Mouse (Mus musculus) monocyte, adult 2 months (primary cell): Measurements from ENCODE around the gene Gid4.
"Not testable (repeated sequence)": the region's sequence is repeated elsewhere in the genome, so short reads cannot be mapped to it uniquely, and the experiment has no call there.

Experiments
- DNase-seq, 2 experiments: peaks; one replicate each; pipeline ENCODE4 v3.0.0; 2022; ENCODE audit warnings: low spot score in 2 of 2, low read depth in 1 of 2

Gene Gid4

DNA sequence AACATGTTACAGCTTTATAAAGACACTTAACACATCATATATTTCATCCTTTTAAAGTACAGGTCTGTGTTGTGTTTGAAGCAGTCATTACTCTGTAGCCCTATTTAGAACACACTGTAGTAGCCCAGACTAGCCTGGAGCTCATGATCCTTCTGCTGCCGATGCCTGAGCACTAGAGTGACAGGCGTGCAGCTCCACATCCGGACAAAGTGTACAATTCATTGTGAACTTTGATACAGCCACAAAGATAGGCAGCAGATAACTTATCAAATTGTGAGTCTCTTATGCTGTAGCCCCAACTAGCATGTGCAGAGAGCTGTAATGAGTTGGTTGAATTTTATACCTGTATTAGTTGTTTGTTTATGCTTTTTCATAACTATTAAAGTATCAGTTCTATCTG lies 10.7 kb downstream of the Gid4 start:
- DNase-seq = no peak

DNA sequence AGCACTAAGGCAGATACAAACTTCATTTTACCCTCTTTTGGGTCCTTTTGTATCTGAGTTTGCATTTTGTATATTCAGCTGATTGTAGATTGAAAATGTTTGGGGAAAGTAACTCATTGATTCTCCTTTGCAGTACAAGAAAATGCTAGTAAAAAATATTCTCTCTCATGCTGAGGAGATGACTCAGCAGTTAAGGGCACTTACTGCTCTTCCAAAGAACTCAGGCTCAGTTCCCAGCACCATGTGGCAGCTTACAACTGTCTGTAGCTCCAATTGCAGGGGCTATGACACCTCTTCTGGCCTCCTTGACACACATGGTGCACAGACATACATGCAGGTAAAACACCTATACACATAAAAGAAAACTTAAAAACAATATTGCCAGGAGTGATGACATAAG lies 16.6 kb downstream of the Gid4 start:
- DNase-seq = no peak

DNA sequence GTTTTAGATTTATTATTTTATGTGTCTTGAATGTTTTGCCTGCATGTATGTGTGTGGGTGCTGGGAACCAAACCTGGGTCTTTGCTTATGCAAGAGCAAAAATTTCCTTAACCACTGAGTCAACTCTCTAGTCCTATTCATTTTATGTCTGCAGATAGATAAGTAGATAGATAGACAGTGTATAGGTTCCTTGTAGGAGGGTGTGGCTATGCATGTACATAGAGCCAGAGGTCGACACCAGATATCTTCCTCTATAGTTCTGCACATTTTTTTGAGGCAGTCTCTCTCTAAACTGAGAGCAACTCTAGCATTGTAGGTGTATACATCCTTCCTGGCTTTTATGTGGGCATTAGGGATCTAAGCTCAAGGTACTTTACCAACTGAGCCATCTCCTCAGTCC lies 18.2 kb downstream of the Gid4 start:
- no peak for DNase-seq

DNA sequence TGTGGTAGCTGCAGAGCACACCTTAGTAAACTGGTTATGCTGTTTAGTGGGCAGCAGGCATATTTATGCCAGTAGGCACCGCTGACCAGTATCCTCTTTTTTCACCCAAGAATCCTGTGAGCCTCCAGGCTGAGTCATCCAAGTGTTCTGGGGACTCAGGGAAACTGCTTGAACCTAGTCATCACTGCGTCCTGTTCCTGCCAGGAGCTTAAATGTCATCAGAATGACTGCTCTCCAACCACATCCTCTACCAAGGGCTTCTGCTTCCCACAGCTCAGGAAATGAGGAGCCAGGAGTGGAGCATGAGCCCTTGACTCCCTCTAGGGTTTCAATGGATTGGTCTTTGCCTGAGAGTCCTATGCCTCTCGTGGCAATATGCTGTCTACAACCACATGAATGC lies 19.7 kb downstream of the Gid4 start:
- no peak for DNase-seq

DNA sequence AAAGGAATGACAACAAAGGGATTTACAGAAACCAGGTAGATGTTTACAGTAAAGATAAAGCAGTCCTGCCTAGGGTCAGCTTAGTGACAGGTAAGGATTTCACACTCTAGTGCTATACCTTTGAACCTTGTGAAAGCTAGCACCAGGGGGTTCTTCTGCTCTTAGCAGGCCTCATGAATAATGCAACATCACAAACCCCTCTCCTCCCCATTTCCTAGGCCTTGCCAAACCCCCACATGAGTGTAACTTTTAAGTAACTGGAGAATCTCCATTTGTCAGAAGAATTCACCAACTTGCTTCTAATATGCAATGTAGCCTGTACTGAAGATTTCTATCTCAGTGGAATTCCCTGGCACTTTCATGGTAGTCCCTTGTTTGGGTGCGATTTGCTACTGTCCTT lies 22.7 kb downstream of the Gid4 start:
- not testable (repeated sequence) for DNase-seq

DNA sequence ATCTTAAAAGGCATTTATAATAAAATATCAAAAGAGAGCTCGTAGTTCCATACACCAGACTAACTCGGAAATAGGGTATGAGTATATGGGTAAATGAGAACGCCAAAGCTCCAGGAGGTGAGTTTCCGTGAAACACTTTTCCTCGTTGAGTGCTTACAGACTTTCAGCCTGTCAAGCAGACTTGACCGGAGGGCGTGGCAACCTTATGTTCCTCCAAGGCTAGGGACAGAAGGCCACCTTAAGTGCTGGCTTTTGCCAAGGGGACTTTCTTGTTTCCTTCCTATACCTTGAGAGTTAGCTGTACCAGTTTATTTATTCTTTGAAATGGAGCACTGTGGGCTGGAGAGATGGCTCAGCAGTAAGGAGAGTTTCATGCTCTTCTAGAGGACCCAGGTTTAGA lies 23.2 kb downstream of the Gid4 start:
- no peak for DNase-seq

DNA sequence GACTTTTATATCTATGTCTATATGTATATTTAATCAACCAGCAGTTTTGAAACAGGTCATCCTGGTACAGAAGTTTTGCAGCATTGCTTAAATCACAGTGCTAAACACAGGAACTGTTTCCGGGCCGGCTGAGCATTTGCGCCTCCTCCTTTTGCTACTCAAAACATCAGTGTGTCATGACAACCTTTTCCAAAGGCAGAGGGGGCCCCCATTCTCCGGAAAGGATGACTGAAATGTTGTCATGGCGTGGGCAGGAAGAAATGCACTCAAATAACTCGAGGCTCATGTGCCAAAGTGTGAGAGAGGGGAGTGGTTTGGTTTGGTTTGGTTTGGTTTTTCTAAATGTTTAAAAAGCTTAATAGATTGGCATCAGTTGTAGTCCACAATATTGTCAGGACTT lies 26.0 kb downstream of the Gid4 start:
- no peak for DNase-seq

DNA sequence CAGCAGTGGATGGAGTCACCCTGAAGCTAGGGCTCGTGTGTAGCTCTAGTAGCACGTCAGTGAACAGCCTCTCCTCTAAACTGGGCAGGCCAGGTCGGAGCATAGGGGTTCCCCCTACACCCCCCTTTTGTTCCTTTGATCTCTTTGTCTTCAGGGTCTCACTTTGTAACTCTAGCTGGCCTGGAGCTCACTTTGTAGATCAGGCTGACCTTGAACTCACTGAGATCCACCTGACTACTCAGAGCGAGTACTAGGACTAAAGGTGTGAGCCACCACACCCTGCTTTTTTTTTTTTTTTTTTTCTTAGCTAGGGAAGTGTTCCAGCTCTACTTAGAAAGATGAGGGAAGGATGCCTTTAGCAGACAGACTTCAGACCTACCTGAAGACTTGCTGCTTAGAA lies 27.1 kb downstream of the Gid4 start:
- no peak for DNase-seq

DNA sequence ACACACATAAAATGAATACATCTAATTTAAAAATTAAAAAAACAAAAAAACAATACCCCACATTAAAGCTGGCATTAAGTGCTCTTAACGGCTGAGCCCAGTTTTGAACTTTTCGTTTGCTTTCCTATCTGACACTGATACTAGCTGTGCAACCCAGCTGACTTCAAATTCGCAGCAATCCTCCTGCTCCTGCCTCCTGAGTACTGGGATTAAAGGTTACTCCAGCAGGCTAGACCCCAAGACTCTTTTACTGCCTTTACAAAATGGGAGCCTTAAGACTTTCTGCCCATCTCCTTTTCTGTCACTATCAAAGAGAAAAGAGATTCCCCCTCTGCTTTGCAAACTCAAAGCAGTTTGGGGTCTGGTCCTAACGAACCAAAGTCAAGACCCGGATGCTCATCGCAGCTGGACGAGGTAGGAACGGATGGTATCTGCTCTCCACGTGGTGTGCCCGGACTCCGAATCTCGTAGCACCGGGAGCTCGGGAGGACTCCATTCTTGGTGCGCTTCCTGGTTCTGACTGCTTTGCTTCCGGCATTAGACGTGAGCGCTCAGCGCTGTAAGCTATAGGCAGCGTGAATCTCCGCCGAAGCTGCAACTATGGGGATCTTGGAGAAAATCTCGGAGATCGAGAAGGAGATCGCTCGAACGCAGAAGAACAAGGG lies 37.3 kb downstream of the Gid4 start, which contains the start of gene Drg2:
Drg2 (plus strand) TSS at position 512 of the 665 bp plus-strand sequence.
- DNase-seq = peak; percentile 57 to 83

DNA sequence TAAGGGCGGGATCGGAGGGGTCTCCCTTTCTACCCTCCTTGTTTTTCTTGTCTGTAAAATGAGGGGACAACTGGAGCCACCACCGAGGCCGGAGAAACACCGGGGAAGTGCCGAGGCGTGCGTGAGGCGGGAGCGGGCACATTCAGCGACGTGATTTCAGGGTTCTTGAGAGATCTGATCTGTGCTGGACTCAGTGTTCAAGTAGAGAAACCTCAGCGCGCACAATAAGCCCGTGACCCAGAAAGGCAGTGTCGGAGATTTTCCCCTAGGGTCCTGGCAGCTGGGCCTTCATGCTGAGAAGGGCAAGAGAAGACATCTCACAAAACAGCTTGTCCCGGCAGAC lies 37.8 kb downstream of the Gid4 start:
- DNase-seq = no peak

DNA sequence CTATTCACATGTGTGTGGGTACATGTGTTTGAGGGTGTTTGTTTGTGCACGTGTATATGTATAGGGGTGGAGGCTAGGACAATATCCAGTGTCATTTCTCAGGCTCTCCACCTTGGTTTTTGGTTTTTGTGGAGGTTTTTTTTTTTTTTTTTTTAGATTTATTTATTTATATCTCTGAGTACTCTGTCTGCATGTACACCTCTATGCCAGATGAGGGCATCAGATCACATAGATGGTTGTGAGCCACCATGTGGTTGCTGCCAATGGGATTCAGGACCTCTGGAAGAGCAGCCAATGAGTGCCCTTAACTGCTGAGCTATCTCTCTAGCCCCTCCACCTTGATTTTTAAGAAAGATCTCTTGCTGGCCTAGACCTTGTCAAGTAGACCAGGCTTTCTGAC lies 41.0 kb downstream of the Gid4 start:
- DNase-seq = no peak

DNA sequence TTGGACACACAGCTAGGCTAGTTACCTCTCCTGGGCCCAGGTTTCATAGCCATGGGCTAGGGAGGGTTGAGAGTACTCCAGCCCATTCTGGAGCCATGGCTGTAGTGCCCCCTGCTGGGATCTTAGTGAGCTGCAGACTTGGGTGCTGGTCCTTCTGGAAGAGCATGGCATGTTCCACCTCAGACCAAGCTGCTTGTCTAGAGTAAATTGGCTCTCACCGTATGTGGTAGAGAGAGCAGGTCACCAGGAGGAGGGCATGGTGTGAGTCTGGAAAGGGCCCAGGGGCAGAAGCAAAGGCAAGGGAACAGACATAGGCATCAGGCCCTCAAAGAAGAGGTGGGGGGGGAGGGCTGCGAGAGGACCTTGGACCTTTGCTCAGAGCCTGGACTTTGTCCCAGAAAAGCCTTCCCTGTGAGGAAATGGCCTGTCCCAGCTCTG lies 49.0 kb downstream of the Gid4 start:
- no peak for DNase-seq

DNA sequence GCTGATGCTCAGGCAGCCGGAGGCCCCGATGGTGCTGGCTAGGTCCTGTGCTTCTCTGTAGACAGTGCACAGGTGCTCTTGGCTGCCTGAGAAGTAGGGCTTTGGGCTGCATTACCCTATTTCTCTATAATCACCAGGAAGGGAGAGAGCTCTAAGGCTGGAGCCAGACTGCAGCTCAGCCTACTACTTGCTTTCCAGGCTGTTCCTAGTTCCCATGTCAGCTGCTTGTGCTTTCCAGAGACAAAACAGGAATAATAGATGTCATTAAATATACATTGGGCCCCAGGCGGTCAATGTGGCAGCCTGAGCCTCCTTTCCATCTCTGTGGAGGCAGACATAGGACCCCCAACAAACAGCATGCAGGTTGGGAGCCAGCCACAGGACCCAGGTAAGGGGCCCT lies 52.1 kb downstream of the Gid4 start, which contains the start of gene Myo15:
Myo15 (plus strand) TSS at position 301 of the 400 bp plus-strand sequence.
- no peak for DNase-seq

DNA sequence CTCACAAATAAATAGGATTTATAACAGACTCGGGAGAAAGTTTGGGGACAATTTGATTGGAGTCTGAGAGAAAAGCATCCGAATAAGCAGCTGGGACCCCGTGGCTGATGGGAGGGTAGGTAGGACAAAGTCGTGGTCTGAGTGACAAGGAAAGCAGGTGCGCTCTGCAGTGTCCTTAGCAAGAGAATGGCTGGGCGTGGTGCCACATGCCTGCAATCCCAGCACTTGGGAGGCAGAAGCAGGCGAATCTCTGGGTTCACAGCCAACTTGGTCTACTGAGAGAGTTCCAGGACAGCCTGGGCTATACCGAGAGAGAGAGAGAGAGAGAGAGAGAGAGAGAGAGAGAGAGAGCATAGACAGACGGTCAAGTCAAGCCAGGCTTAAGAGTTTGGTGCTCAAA lies 53.8 kb downstream of the Gid4 start:
- no peak for DNase-seq

DNA sequence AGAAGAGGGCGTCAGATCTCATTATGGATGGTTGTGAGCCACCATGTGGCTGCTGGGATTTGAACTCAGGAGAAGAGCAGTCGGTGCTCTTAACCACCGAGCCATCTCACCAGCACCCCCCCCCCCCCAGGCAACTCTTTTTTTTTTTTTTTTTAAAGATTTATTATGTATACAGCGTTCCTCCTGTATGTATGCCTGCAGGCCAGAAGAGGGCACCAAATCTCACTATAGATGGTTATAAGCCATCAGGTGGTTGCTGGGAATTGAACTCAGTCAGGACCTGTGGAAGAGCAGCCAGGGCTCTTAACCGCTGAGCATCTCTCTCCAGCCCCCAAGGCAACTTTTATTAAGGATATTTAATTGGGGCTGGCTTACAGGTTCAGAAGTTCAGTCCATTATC lies 57.6 kb downstream of the Gid4 start:
- DNase-seq = no peak

DNA sequence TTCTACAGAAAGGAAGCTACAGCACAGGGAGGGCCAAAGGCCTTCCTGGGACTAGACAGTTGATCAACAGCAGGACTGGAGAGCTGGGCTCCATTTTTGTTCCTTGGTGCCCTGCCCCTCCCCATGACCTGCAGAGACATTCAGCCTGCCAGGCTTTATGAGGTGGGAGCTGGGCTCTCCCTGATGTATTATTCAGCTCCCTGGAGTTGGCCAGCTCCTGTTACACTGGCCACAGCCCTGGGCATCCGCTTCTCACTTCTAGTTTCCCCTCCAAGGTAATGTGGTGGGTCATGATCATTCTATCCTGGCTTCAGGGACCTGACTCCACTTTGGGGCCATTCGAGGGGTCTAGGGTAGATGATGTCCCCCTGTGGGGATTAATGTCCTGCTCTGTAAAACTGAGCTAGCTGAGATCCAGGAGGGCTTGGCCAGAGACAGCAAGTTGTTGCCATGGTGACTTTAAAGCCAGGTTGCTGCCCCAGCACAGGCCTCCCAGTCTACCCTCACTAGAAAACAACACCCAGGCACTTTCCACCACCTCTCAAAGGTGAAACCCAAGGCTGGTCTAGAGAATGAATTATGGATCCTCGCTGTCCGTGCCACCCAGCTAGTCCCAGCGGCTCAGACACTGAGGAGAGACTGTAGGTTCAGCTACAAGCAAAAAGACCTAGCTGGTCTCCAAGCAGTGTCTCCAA lies 58.9 kb downstream of the Gid4 start:
- DNase-seq = no peak

DNA sequence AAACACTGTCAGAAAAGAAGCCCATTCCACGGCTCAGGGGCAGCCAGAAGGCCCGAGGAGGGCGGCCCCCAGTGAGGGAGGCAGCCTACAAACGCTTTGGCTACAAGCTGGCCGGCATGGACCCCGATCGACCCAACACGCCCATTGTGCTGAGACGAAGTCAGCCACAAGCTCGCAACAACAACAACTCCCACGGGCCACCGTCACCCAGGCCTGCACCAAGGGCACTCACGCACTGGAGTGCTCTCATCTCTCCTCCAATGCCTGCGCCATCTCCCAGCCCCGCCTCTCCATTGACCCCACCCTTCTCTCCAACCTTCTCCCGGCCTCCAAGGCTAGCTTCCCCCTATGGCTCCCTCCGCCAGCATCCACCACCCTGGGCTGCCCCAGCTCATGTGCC lies 61.2 kb downstream of the Gid4 start:
- DNase-seq = no peak

DNA sequence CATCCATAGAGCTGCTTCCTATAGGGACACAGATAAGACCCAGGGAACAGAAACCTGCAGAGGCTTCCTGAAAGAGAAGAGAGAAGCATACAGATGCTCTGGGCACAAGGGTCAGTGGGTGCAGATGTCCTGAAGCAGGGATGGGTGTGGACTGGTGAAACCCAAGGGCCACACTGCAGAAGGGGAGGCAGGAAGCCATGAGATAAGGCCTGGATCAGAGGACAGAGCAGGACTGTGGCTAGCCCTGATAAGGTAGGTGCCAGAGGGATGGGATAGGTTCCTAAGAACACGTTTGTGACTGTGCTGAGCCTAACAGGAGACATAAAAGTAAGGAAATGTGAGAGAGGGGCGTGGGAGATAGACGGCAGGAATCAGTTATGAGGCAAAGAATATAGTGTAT lies 69.3 kb downstream of the Gid4 start:
- DNase-seq = no peak

DNA sequence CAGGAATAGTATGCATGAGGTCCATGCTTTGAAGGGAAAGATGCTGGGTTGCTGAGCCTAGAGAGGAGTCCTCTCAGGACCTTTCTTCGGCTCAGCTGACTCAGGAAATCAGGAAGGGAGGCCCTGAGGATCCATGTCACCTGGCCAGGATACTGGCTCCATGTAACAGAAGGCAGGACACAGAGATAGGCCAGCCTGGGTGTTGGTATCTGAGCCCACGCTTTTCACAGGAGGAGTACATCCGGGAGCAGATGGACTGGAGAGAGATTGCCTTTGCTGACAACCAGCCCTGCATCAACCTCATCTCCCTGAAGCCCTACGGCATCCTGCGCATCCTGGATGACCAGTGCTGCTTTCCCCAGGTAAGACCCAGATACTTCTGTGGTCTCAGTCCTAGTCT lies 75.8 kb downstream of the Gid4 start:
- DNase-seq = no peak

DNA sequence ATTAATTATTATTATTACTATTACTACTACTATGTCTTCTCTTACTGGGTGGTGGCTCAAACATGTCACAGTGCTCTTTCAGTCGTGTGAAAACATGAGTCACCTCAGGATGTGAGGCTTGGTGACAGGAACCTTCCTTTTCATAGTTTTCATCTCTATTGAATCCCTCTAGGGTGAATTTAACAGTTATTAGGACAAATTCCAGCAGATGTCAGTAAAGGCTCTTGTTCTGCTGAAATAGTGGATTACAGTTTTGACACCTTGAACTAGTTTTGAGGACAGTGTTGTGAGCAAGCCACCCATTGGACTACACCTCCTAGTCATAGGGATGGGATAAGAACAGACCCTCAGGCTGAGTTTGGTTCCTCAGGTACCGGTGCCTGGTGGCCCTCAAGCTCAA lies 78.7 kb downstream of the Gid4 start:
- DNase-seq = no peak
